Mouse (Mus musculus): ENCODE data around the gene Cntnap2.
A peak's percentile ranks its signal among the peaks of the same experiment; 100 is the strongest.

Gene Cntnap2

DNA sequence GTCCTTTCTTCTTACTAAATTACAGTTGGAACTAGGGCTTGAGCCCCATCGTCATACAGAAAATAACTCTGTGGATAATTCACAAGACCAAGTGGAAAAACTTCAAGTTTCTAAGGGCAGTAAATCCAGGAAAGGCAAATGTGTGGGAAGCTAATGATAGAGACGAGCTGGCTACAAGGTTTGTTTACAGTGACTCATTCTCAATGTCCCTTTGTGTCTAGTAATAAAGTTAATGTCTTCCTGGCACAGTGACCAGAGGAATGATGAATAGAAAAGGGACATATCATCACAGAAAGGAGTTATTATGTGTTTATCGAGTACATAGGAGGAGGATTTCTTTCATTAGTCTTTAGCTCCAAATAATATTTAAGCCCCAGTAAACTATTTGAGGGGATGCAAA lies 828.7 kb downstream of the Cntnap2 start:
- no peak for DNase-seq (ENCODE audit: low spot score in 2 of 2)

DNA sequence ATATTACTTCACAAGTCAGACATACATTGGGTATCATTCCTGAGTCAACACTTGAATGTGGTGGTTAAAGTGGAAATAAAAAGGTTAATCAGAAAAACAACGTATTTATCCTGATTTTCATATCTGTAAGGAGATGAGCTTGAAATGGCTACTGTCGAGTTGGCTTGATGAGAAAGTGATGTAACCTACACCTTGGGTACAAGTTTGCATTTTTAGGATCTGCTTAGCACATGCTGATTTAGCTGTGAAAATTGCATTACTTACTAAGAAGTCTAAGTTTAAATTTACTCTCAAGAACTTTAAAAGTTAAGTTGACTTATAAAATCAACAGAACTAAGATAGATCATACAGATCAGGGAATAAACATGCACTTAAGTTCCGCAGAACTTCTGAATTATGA lies 879.1 kb downstream of the Cntnap2 start:
- DNase-seq (ENCODE audit: low spot score in 2 of 2) = no peak

DNA sequence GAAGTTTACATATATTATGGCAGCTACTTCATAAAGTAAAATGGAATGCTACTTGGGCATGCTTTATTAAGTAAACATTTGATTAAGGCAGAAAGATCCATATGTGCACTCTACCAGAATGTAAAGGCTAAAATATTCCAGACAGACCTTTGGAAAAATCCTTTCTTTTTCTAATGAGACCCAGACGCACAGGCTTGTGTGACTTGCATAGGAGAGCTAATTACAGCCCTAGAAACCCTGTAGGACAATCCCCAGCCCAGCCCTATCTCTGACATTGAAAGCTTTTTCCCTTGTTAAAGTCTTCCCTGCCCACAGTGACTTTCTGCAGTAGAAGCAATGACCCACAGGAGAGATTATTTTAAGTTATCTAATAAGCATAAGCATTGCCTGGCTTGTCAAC lies 879.6 kb downstream of the Cntnap2 start:
- no peak for DNase-seq (ENCODE audit: low spot score in 2 of 2)

DNA sequence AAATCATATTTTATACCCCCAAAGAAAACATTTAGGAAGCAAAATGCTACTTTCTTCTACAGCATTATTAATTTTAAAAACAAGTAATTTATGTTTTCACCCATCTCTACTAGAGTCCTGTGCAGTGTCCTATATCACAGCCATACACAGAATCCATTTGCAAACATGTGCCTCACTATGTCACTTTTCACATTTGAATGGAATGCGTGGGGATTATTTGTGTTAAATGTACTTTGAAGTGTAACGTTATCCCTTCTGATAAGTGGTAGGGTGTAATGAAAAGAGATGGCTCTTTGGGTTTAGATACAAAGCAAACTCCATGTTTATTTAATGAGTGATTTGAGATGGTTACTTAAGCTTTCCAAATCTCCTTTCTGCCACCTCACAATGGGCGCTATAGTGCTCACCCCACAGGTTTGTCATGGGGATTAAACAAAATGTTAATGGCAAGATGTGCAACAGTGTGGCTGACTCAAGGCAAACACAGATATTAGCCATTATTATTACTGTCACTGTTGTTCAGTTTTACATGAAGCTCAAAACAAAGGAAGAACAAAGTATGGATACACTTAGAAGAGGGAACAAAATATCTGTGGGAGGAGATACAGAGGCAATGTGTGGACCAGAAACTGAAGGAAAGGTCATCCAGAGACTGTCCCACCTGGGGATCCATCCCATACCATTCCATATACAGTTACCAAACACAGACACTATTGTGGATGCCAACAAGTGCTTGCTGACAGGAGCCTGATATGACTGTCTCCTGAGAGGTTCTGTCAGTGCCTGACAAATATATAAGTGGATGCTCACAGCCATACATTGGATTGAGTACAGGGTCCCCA lies 886.2 kb downstream of the Cntnap2 start:
- no peak for DNase-seq (ENCODE audit: low spot score in 2 of 2)

DNA sequence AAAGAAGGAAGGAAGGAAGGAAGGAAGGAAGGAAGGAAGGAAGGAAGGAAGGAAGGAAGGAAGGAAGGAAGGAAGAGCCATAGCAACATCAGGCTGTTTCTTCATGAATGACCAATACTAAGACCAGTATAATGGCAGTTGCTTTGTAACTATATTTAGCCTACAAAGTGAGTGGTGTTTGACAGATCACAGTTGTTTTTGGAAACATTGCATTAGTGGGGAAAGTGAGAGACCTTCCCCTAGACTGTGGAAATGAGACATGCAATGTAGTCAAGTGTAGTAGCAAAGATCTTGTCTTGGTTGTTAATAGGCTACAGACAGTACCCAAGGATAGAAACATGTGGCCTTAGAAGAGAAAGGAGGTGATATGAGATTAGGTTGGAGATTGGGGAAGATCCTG lies 895.6 kb downstream of the Cntnap2 start:
- no peak for DNase-seq (ENCODE audit: low spot score in 2 of 2)

DNA sequence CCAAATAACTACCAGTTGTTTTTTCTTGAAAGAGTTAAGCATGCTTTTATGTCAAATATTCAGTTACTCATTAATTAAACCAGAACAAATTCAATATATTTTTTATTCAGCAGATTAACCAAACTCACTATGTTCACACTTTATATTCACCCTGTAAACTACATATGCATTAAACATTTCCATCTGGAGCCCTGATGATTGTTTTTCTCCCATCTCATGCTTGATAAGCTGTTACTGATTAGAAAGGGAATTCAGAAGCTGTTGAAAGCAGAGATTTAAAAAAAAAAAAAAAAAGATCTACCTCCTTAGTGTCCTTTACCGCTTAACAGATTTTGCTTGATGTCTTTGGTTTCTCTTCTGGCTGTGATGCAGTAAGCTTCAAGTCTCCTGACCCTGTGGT lies 905.3 kb downstream of the Cntnap2 start:
- DNase-seq (ENCODE audit: low spot score in 2 of 2) = no peak

DNA sequence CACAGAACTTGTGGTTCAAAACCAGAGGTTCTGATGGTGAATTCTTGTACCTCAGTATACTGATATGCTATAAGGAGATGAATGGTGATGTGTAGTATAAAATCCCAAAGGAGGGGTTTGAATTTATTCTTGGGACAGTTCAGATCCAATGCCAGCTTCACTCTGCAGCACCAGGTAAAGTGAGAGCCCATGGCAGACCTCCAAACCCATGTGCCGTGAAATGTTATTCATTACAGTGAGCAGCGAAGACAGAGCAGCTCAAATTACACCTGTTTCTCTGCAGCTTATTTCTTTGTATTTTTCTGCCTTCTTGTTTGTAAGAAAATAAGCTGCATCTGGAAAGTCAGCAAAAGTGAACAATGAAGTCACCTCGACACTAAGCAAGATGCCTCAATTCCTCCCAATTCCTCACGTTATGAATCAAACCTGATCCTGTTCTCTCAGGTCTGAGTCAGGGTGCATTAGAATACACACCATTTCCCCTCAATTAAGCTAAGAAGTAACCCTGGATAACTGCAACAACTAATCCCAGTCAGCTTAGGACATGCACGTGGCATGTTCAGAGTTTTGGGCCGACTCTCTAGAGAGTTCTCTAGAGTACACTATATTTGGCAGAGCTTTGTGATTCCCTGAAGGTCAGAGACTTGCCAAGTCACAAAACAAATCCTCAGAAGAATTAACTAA lies 915.5 kb downstream of the Cntnap2 start:
- DNase-seq (ENCODE audit: low spot score in 2 of 2) = no peak

DNA sequence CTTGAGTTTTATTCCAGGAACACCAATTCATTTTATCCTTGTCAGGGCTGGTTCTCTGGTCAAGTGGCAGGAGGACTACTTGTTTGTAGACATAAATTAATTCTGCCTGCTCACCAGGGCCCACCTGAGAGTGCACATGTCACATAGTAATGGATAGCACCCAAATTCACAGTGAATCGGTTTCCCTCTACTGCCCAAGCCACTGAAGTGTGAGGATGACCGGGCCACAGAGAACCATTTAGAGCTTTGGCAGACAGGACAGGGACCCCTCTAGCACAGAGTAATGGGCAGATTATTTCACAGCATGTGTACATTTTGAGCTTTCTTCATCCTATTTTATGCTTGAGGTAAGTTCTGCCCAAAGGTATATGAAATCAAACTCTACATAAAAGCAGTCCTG lies 920.0 kb downstream of the Cntnap2 start:
- DNase-seq (ENCODE audit: low spot score in 2 of 2) = no peak

DNA sequence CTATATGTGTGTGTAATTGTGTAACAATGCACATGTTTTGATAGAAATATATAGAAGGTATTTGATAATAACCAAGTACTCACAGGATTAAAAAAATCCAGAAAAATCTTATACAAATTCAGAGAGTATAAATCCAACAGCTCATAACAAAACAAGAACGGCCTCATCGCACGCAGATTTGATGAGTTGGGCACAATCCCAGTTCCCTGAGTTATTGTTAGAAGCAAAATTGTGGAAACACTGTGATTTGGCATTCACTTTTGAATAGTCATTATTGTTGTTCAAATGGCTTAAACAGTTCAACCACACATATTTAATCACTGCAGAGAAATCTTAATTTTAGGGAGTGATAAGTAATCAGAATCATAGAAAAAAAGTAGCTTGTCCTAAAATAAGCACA lies 928.9 kb downstream of the Cntnap2 start:
- DNase-seq (ENCODE audit: low spot score in 2 of 2) = no peak

DNA sequence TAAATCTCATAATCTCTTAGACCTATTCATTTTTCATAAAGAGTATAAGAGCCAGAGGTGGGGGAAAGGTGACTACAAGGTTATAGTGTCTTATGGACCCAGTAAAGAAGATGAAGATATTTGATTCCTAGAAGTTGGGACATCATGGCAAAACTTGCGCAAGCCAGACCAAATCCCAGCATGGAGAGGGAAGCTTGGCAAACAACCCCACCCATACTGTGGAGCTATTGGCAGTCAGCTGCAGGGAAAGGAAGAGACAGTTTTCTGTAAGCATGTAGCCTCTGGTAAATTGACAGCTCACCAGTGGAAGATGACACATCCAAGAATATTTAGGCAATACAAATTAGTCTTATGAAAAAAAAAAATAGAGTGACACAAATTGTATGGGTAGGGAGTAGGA lies 931.9 kb downstream of the Cntnap2 start:
- no peak for DNase-seq (ENCODE audit: low spot score in 2 of 2)

DNA sequence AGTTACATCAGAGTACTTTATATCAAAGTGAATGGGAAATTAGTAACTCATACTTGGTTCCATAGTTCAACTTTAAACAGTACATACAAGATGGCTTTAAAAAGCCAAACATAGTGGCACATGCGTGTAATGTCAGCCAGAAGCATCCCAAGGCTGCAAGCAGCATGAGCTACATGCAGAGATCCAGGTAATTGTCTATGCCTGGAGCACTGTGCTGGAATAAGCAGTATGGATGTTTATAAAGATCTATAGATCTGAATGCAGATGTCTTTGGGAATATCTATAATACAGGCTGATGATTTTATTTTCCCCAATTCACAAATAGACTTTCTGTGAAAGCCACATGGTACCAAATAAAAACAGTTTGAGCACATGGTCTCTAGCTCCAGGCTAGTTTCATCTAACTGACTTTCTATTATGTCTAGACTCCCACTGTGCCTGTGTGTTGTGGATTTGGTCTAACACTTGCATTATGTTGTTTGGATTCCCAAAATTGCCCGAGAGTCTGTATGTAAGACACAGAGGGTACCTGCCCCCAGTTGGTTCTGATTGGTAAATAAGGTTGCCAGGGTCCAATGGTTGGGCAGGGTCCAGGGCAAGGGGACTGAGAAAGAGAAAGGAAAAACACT lies 963.5 kb downstream of the Cntnap2 start:
- no peak for DNase-seq (ENCODE audit: low spot score in 2 of 2)

DNA sequence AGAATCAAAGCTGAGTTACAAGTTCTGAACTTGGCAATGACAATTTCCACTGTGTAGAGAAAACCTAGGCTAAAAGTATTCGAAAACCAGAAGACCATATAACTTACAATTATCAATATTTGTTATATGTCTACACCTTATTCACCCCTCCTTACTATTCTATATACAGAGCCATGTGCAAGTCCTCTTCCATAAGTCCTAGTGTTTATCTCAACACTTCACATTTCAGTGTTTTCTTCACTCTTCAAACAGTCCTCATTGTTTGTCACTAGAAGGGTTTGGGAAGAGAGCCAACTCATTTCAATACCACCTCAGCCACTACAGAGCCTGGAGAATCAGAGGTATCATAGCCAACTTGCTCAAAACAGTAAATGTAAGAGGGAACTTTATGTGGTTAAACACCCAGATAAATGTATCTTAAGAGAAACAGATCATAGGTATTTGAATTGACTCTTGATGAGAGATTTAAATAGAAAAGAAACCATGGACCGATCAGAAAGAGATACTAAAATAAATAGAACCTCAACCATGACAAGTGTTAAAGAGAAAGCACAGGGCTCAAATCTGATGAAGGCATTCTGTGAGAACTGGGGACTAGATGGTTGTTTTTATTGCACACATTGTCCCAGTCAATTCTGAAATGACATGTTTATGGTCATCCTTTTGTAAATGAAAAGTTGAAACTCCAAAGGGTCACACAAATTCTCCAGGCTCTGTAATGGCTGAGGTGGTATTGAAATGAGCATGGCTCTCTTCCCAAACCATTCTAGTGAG lies 972.9 kb downstream of the Cntnap2 start:
- no peak for DNase-seq (ENCODE audit: low spot score in 2 of 2)

DNA sequence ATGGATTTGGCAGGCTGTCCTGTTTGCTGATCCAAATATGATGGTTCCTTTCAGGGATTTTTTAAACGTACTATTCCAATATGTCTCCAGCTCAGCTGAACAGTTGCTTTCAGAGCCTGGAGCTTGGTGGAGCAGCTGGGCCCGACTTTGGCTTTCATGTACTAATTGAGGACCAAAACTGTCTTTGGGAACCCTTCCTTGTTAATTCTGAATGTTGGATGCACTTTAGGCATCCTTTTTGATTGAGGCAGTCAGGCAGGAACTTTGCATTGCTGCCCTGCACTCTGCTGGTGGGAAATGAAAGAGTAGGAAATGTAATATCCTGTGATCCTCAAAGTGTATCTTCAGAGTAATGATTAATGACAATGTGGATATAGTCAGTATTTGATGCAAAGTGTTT lies 974.0 kb downstream of the Cntnap2 start:
- DNase-seq (ENCODE audit: low spot score in 2 of 2) = no peak

DNA sequence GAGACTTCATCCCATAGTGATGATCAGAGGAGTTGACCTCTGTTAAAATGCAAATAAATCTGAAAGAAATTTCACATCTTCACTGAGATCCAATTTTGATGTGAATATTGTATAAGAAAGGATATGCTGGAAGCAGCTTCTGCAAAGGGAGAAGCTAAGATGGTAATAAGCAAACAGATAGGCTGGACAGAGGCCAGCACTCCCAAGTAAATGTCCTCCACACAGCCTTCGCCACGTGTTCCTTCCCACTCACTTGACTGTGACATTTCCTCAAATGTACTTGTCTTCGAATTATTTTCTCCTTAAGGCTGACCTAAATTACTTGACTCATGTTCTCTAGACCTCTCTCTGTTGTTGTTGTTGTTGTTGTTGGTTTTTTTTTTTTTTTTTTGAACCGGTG lies 981.5 kb downstream of the Cntnap2 start:
- peak; percentile 32 to 40 for DNase-seq (ENCODE audit: low spot score in 2 of 2)

DNA sequence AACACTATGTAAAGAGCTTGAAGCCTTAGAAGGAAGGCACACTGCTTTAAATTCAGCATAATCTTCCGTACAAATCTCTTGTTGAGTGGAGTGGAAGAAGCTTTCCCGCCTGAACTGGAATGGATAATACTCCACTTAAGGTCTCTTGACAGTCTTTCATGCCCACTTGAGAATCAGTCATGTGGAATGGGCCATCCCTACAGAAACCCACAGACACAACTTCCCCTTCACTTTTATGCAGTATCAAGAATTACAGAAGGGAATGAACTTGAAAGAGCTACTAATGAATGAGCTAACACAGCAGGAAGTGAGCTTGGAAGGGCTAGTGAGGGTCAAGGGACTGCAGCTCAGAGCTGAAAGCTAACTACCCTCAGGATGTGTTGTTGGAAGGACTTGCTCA lies 1021.1 kb downstream of the Cntnap2 start:
- DNase-seq (ENCODE audit: low spot score in 2 of 2) = no peak

DNA sequence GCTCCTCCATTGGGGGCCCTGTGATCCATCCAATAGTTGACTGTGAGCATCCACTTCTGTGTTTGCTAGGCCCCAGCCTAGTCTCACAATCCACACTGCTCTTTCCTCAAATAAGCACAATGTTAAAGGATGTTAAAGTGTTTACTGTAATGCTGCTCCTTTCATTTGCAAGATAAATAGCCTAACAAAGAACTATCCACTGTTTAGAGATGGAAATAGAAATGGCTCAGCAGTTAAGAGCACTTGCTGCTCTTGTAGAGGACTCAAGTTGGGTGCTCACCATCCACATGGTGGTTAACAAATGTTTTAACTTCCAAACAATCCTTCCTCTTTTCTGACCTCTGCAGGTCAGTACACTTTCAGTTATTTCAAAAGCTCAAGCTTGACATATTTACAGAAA lies 1022.3 kb downstream of the Cntnap2 start:
- DNase-seq (ENCODE audit: low spot score in 2 of 2) = no peak

DNA sequence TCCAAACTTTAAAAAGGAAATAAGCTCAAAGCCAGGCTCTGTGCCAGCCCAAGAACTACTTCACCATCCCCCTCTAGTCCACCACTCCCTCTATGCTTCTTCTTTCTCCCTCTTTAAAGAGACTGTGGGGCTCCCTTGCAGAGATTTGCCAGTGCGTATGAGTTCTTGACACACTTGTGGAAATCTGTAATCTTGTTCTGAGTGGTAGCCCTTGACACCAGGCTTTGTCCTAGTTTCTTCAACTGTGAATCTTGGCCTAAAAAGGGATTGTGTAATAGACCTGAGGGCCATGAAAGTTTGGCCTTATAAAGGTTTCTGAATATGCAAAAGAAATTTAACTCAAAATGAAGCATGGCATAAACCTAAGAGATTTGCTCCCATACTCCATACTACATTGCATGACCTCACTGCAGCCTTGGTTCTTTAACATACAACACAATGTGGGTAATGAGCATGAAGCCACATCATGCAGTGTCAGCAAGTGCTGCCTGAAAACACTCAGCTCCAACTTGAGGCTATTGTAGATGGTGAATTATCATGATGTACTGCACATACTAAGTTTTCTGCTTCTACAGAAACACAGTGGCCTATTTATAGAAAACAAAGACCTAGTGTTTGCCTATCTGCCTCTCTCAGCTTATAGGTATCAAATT lies 1084.2 kb downstream of the Cntnap2 start:
- no peak for DNase-seq (ENCODE audit: low spot score in 2 of 2)

DNA sequence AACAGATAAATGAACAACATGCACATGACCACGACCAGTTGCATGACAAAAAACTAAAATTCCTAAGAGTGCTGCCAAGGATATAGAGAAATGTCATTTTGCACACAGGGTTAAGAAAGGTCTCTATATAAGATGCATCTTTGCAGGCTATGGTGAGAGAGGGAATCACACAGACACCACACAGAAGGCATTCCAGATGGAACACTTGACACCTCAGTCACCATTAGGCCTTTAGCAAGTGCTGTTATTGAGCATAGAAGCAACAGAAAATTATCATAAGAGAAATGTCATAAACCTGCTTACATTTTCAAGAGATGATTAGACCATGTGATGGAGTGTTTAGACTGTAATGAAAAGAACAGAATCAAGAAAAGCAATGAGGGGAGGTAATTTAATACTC lies 1107.7 kb downstream of the Cntnap2 start:
- DNase-seq (ENCODE audit: low spot score in 2 of 2) = no peak

DNA sequence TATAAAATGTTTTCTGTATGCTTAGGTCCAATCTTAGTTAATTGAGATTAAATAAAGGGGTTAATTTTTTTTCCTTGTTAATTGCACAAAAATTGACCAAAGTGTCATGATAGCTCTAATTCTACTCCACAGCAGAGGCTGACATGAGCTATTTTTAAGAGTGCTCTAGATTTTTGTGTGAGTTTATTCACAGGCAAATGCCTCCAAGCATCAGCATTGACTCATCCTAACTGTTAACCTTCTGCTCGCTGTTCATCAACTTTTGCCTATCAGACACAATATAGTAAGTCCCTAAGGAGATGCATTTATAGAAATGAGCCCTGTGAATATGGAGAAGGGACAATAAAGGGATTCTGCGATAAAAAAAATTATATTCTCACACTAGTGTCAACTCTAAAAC lies 1138.1 kb downstream of the Cntnap2 start:
- DNase-seq (ENCODE audit: low spot score in 2 of 2) = no peak

DNA sequence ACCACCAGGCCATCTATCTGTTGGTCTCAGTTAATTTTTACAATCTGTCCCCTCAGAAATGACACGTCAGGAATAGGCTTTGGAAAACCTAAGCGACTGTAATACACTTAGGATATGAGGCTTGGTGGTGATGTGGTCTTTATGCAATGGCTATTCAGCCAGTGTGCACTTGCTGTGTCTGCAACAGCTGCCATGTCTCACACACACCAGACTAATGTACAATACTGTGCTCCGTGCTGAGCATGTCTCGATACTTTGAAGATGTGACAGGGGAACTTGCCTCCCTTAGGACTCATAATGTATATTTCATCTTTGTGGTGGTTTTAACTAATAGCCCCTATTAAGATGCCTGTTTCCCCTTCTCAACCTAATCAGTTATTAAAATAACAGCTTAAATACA lies 1142.7 kb downstream of the Cntnap2 start:
- DNase-seq (ENCODE audit: low spot score in 2 of 2) = no peak

DNA sequence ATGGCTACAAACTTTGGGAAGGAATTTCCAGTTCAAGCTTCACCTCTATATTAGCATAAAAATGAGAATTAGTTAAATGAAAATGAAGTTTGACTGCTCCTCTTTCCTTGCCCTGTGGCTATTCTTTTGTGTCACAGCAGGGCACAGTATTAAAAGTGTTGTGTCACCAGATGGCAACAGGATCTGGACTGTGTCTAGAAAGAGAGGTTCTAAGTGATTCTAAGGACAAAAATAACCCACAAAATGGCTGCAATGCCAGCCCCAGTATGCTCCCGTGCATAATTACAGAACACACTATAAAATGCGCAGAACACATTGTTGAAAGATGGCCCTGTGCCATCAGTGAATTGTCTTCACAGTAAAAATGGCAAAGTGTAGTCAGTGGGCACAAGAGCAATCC lies 1146.4 kb downstream of the Cntnap2 start:
- DNase-seq (ENCODE audit: low spot score in 2 of 2) = no peak

DNA sequence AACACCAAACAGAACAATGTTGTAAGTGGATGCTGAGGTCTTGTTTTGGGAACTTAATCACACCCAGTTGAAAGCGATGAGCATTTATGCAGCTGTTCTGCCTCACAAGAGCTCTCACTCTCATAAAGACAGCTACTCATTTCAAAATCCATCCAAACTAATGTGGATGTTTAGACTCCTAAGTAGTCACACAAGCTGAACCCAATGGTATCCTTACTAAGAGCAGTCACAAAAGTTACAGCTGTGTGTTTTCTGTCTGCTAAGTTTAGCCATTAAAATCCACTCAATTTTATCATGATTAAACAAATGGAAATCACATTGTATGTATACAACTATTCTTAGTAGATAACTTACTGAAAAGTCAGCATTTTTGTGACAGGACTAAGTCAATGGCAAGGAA lies 1173.7 kb downstream of the Cntnap2 start:
- DNase-seq (ENCODE audit: low spot score in 2 of 2) = no peak

Data from right cerebral cortex, adult 2 months (tissue).